Mouse (Mus musculus) heart, embryonic 14.5 days (tissue): ENCODE data around the gene Gab1. TPM values are rescaled to one million over a fixed set of nuclear protein-coding genes. Genes with fewer than 3 reads are reported as not detected.

ENCODE experiments used
- ATAC-seq: fragments of 200-750 bp; cut with Nextera tagmentation; 2 replicates; pipeline ENCODE4 v1.8.0; 2017; ENCODE audit warnings: low read depth, moderate TSS enrichment; ENCODE audit not compliant: insufficient number of reproducible peaks, insufficient read depth, low FRiP score
- H3K27ac ChIP-seq, 2 experiments: fragments of 200-500 bp in 1 of 2; fragments of 300-500 bp in 1 of 2; sonication (generic) in 1 of 2; replicated peaks in 1 of 2; 2 replicates each; pipeline ENCODE4 v1.5.1; 2012 to 2014; ENCODE audit warnings: low read depth in 2 of 2, low read length in 2 of 2, control low read depth in 1 of 2, mild to moderate bottlenecking in 1 of 2, mixed read lengths in 1 of 2; ENCODE audit not compliant: control insufficient read depth in 1 of 2, insufficient read depth in 1 of 2
- H3K27me3 ChIP-seq: fragments of 300-500 bp; sonication (generic); 2 replicates; pipeline ENCODE4 v1.6.1; 2014; ENCODE audit warnings: mild to moderate bottlenecking, low read length, control low read depth; ENCODE audit not compliant: control insufficient read depth, insufficient read depth
- H3K36me3 ChIP-seq: fragments of 300-500 bp; sonication (generic); 2 replicates; pipeline ENCODE4 v1.6.1; 2014; ENCODE audit warnings: mild to moderate bottlenecking, control low read depth, low read length, mixed read lengths; ENCODE audit not compliant: control insufficient read depth, insufficient read depth
- H3K4me1 ChIP-seq, 2 experiments: fragments of 200-500 bp in 1 of 2; fragments of 300-500 bp in 1 of 2; sonication (generic) in 1 of 2; 2 replicates each; pipeline ENCODE4 v1.6.1; 2012 to 2014; ENCODE audit warnings: low read length in 2 of 2, control low read depth in 1 of 2, mixed read lengths in 1 of 2; ENCODE audit not compliant: control insufficient read depth in 2 of 2, insufficient read depth in 2 of 2
- H3K4me2 ChIP-seq: fragments of 300-500 bp; sonication (generic); 2 replicates; pipeline ENCODE4 v1.6.1; 2014; ENCODE audit warnings: mild to moderate bottlenecking, low read length
- H3K4me3 ChIP-seq, 2 experiments: fragments of 200-500 bp in 1 of 2; fragments of 300-500 bp in 1 of 2; sonication (generic) in 1 of 2; 2 replicates each; pipeline ENCODE4 v1.5.1; 2012 to 2014; ENCODE audit warnings: low read length in 2 of 2, mild to moderate bottlenecking in 2 of 2, control low read depth in 1 of 2, low read depth in 1 of 2, moderate library complexity in 1 of 2; ENCODE audit not compliant: control insufficient read depth in 1 of 2, insufficient read depth in 1 of 2
- H3K9ac ChIP-seq: fragments of 300-500 bp; sonication (generic); 2 replicates; pipeline ENCODE4 v1.6.1; 2014; ENCODE audit warnings: mild to moderate bottlenecking, low read length
- H3K9me3 ChIP-seq: fragments of 300-500 bp; sonication (generic); 2 replicates; pipeline ENCODE4 v1.6.1; 2016; ENCODE audit warnings: low read length, control low read depth; ENCODE audit not compliant: control insufficient read depth
- WGBS: fragments of 180-500 bp; shearing (Covaris S2); extraction: QIAGEN DNeasy Blood & Tissue Kit; methylation state at CpG from one replicate; pipeline ENCODE4 v1.1.7; 2014; 5-methylcytosine and 5-hydroxymethylcytosine counted together
- polyA plus RNA-seq: library from polyadenylated mRNA; unstranded; fragments of >200 nt; fragmentation: Nextera tagmentation; extraction: Ambion mirVana; gene quantifications from 2 replicates; pipeline ENCODE4 v1.2.1, GENCODE M21; 2014

Gene Gab1
- polyA plus RNA-seq, 1 experiment from 2014 or later, result 44.4 TPM

DNA sequence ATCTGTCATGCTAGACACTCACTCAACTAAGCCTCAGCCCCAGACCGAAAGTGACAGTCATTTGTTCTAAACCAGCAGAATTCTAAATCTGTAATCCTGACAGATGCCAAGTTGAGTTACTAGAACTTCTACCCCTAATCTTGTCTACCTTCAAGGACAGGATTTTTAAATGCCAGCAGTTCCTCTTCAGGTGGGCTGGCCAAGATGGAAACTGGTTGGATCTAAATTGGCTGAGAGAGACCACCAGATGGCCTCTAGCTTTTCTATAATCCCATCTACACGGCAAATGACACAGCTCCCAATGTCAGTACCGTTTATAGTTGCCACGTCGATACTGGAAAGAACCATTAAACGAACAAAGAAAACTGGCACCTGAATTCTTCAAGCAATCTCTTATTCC, 8.9 kb downstream of the Gab1 start:
- no peak overlapping the region for H3K4me3 ChIP-seq

DNA sequence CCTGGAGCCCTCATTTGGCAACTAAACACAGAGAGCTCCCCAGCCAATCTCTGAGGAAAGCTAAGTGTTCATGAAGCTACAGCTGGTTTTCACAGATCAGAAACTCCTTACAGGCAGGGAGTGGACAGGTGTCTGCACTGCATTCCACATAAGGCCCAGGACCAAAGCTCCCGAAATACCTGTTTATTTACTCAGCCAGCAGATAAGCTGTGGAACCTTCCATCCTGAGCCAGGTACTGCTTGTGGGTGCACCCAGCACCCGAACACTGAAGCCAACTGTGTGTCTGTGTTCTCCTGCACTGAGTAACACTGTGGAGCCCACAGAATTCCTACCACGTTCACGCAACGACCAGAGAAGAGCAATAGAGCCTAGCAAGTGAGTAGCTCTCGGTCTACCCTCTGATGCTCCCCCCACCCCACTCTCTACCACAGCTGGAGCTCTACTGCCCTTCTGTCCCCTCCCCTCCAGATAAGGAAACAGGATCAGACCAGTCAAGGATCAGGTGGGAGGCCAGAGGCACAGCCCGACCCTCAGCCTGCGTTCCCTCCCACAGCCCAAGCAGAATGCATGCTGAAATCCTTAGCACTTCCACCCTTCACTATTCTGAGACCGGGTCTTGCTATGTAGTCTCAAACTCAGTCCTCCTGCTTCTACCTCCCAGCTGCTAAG, 9.6 kb downstream of the Gab1 start:
- H3K9ac ChIP-seq, result peak overlapping the region; percentile 32
- H3K27me3 ChIP-seq, result no peaks in the 10 kb centered on the region
- peaks cover 51 to 84% of the 10 kb centered on the region in 2 experiments for H3K4me1 ChIP-seq
- peak overlapping the region; percentile 67 for H3K4me2 ChIP-seq
- 18% methylated on average over 9 of the region's 9 CpGs for WGBS
- peak overlapping the region; percentile 87 to 91 for H3K27ac ChIP-seq
- ATAC-seq, result peak; percentile 53
- no peak overlapping the region for H3K4me3 ChIP-seq
- no peaks in the 10 kb centered on the region for H3K36me3 ChIP-seq
- no peaks in the 10 kb centered on the region for H3K9me3 ChIP-seq

More for the DNA sequence above, 8.9 kb downstream of the Gab1 start:
- H3K27ac ChIP-seq, result peak overlapping the region; percentile 87 to 91
- WGBS, result 84% methylated on average over 6 of the region's 6 CpGs
- no peaks in the 10 kb centered on the region for H3K36me3 ChIP-seq
- H3K4me1 ChIP-seq, result peaks cover 46 to 77% of the 10 kb centered on the region in 2 experiments
- peak overlapping the region; percentile 32 for H3K9ac ChIP-seq
- H3K4me2 ChIP-seq, result no peak overlapping the region
- H3K9me3 ChIP-seq, result no peaks in the 10 kb centered on the region
- no peak for ATAC-seq
- no peaks in the 10 kb centered on the region for H3K27me3 ChIP-seq

DNA sequence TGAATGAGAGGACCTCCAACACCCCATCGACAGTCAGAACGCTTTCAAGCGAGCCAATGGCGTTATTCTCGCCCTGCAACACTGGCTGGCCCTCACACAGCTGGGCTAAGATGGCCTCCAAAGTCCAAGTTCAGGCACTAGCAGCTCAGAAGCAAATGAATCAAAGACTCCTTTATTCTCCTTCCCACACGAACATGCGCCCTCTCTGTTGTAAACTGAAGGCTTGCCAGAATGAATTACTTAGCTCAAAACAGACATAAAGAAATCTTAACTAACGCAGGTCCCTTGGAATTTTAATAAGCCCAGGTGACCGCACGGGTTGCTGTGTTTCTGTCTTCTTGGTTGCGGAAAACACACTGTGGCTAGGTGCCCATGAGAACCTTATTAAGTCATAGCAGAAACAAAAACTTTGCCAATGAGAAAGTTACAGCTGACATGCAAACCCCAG, 10.4 kb downstream of the Gab1 start:
- 58% methylated on average over 11 of the region's 11 CpGs for WGBS
- Histone ChIP-seq H3K9me3 (no peaks in the 10 kb centered on the region), H3K27ac (peak overlapping the region; percentile 87 to 91), H3K36me3 (no peaks in the 10 kb centered on the region; the same call in 1 of the 2 replicates), H3K9ac (peak overlapping the region; percentile 73), H3K4me2 (peak overlapping the region; percentile 67), H3K4me3 (no peak overlapping the region), H3K4me1 (peaks cover 54 to 88% of the 10 kb centered on the region in 2 experiments), H3K27me3 (no peaks in the 10 kb centered on the region)
- ATAC-seq, result no peak

DNA sequence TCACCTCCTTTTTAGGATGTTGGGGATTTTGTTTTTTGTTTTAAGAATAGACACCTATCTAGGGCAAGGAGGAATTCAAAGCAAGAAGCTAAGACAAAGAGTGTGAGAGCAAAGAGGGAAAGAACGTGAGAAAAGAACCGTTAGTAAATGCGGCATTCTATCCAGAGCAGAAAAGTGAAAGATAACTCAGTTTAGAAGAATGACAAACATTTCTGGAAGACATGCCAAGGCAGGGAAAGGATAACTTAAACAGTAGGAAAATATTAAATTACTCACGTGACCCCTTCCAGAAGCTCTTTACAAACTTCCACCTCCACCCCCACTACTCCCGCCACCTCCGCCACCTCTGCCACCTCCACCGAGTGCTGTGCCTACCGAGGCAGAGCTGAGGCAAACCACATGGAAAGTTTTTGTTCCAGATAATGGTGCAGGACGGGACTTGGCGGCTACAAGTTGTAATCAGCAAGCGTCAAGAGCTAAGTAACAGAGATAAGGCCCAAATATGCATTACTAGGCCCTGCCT, 11.5 kb downstream of the Gab1 start:
- Histone ChIP-seq H3K4me2 (peak overlapping the region; percentile 67), H3K36me3 (peaks cover 8% of the 10 kb centered on the region), H3K9me3 (no peaks in the 10 kb centered on the region), H3K27me3 (no peaks in the 10 kb centered on the region), H3K4me1 (peaks cover 50 to 79% of the 10 kb centered on the region in 2 experiments), H3K27ac (peak overlapping the region; percentile 87 to 91), H3K9ac (peak overlapping the region; percentile 73), H3K4me3 (peak overlapping the region; percentile 34 to 36)
- ATAC-seq, result peak; percentile 76; the same call in 1 of the 2 replicates
- 4% methylated on average over 11 of the region's 11 CpGs for WGBS

DNA sequence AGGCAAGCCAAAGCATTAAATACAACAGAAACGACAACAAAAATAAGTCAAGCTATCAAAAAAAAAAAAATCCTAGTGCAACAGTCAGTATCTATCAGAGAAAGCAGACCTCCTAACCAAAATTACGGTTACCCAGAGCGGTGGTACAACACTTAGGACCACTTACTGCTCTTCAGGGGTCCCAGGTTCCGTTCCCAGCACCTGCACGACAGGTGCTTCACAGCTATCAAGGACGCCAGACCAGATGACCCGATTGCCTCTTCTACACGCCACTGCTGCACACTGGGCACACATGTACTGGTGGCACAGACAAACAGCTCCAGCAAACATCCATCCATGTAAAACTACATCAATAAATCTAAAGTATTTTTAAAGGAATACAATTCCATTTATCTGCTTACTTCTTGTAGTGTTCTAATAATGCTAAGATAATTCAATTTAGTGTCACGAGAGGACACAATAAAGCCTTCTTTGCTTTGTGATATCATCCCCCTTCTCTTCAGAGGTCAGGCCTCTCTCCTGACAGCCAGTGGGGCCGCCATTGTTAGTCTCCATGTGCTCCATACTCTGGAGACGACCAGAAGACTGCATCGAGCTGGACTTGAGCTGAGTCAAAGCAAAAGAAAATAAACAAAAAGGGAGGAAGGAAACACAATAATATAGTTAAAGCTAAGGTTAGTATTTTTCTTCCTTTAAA, 12.2 kb downstream of the Gab1 start:
- Histone ChIP-seq H3K9me3 (no peaks in the 10 kb centered on the region), H3K36me3 (peaks cover 12% of the 10 kb centered on the region), H3K27ac (peak overlapping the region; percentile 69 to 91), H3K9ac (peak overlapping the region; percentile 73), H3K27me3 (no peaks in the 10 kb centered on the region), H3K4me3 (peak overlapping the region; percentile 33 to 36), H3K4me2 (peak overlapping the region; percentile 67), H3K4me1 (peaks cover 46 to 74% of the 10 kb centered on the region in 2 experiments)
- no peak for ATAC-seq
- WGBS, result 65% methylated on average over 12 of the region's 12 CpGs

DNA sequence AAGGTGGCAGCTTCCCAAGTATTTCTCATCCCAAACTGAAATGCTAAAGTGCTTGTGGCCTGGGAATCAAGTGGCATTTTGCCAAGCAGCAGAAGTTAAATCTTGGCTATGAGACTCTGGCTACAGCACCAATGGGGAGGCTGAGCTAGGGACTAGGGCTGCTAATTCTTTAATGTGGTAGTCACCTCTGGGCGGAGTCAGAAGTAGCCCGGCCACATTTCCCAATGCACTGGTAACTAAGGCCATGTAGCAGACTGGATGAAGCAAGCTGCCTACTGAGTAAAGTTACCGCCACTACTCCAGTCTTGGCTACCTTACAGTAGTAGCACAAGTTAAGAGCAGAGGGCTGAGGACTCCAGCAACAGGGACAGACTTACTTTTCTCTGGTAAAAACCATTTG, 12.7 kb downstream of the Gab1 start:
- Histone ChIP-seq H3K4me1 (peaks cover 44 to 71% of the 10 kb centered on the region in 2 experiments), H3K27ac (peak overlapping the region; percentile 69 to 91), H3K9ac (peak overlapping the region; percentile 73), H3K27me3 (no peaks in the 10 kb centered on the region), H3K4me2 (peak overlapping the region; percentile 67), H3K36me3 (peaks cover 15% of the 10 kb centered on the region), H3K4me3 (peak overlapping the region; percentile 1 to 36; a peak in 3 of 4 replicates), H3K9me3 (no peaks in the 10 kb centered on the region)
- WGBS, result 42% methylated on average over 3 of the region's 3 CpGs
- no peak for ATAC-seq

DNA sequence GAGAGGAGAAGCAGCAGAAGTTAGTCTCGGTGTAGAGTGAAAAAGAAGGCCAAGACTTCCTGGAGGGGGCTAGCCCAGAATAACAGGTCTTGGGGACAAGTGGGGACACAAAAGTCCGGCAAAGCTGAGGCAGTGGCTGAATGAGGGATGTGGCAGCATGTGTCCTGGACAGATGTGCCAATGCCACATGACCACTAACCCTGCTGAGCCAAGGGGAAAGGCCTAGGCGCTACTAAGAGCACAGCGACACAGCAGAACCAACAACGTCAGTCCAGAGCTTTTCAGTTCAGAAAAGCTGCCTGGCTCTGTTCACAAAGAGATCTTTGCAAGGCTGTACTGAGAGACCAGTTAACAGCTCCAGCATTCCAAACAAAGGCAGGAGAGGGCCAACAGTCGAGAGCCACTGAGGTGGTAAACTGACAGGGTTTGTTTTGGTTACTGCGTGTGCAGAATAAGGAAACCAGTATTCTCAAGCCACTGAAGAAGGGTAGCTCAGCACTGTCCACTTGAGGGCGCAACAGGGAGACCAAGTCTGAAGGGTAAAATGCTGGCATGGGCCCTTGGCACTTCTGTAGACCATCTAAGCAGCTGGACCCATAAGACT, 15.0 kb downstream of the Gab1 start:
- ATAC-seq, result no peak
- H3K4me2 ChIP-seq, result no peak overlapping the region
- H3K9ac ChIP-seq, result no peak overlapping the region
- WGBS, result 59% methylated on average over 8 of the region's 8 CpGs
- H3K4me3 ChIP-seq, result no peak overlapping the region
- no peaks in the 10 kb centered on the region for H3K9me3 ChIP-seq
- no peaks in the 10 kb centered on the region for H3K27me3 ChIP-seq
- peak overlapping the region; percentile 4 to 91; a peak in 3 of 4 replicates for H3K27ac ChIP-seq
- peaks cover 32 to 58% of the 10 kb centered on the region in 2 experiments for H3K4me1 ChIP-seq
- H3K36me3 ChIP-seq, result peaks cover 21% of the 10 kb centered on the region
